Mouse (Mus musculus) limb, embryonic 14.5 days (tissue): ENCODE measurements at regions not wholly inside any gene's neighbourhood (a gene's known extent, or its start where the extent isn't known, plus 50 kb on each side); places are given as distances from the start of the nearest gene placed in this dataset.
A peak's percentile ranks its signal among the peaks of the same experiment; 100 is the strongest.

Experiments
- ATAC-seq: fragments of 200-750 bp; cut with Nextera tagmentation; 2 replicates; pipeline ENCODE4 v1.8.0; 2017; ENCODE audit warnings: low read depth, moderate number of reproducible peaks, moderate TSS enrichment; ENCODE audit not compliant: low FRiP score
- DNase-seq: peaks from one replicate; pipeline ENCODE4 v3.0.0-alpha.2; 2015; ENCODE audit warnings: low spot score
- H3K27ac ChIP-seq: fragments of 300-500 bp; sonication (generic); replicated peaks from 2 replicates; pipeline ENCODE4 v1.5.1; 2014; ENCODE audit warnings: low read depth, mild to moderate bottlenecking, low read length, moderate library complexity, mixed read lengths
- H3K27me3 ChIP-seq: fragments of 300-500 bp; sonication (generic); 2 replicates; pipeline ENCODE4 v1.6.1; 2014; ENCODE audit warnings: low read length, mixed read lengths; ENCODE audit not compliant: control insufficient read depth, insufficient read depth
- H3K36me3 ChIP-seq: fragments of 300-500 bp; sonication (generic); 2 replicates; pipeline ENCODE4 v1.6.1; 2014; ENCODE audit warnings: mild to moderate bottlenecking, low read length, moderate library complexity, mixed read lengths; ENCODE audit not compliant: control insufficient read depth, insufficient read depth
- H3K4me1 ChIP-seq: fragments of 300-500 bp; sonication (generic); 2 replicates; pipeline ENCODE4 v1.6.1; 2014; ENCODE audit warnings: antibody characterized with exemption, low read length, mixed read lengths; ENCODE audit not compliant: control insufficient read depth, insufficient read depth
- H3K4me2 ChIP-seq: fragments of 300-500 bp; sonication (generic); replicated peaks from 2 replicates; pipeline ENCODE4 v1.6.1; 2014; ENCODE audit warnings: low read depth, mild to moderate bottlenecking, low read length, moderate library complexity; ENCODE audit not compliant: severe bottlenecking
- H3K4me3 ChIP-seq: fragments of 300-500 bp; sonication (generic); replicated peaks from 2 replicates; pipeline ENCODE4 v1.5.1; 2014; ENCODE audit warnings: low read length
- H3K9ac ChIP-seq: fragments of 300-500 bp; sonication (generic); 2 replicates; pipeline ENCODE4 v1.6.1; 2014; ENCODE audit warnings: mild to moderate bottlenecking, low read depth, low read length, moderate library complexity; ENCODE audit not compliant: severe bottlenecking
- H3K9me3 ChIP-seq: fragments of 300-500 bp; sonication (generic); 2 replicates; pipeline ENCODE4 v1.6.1; 2016; ENCODE audit warnings: low read length; ENCODE audit not compliant: control insufficient read depth
- POLR2A ChIP-seq: fragments of 200-500 bp; IDR thresholded peaks from 2 replicates; pipeline ENCODE4 v1.8.0; 2012; ENCODE audit warnings: inconsistent platforms, mild to moderate bottlenecking, moderate library complexity, borderline replicate concordance; ENCODE audit not compliant: insufficient read depth, insufficient read length; ENCODE audit errors: extremely low read depth
- WGBS: fragments of 180-500 bp; shearing (Covaris S2); extraction: QIAGEN DNeasy Blood & Tissue Kit; methylation state at CpG from one replicate; pipeline ENCODE4 v1.1.7; 2014; 5-methylcytosine and 5-hydroxymethylcytosine counted together

DNA sequence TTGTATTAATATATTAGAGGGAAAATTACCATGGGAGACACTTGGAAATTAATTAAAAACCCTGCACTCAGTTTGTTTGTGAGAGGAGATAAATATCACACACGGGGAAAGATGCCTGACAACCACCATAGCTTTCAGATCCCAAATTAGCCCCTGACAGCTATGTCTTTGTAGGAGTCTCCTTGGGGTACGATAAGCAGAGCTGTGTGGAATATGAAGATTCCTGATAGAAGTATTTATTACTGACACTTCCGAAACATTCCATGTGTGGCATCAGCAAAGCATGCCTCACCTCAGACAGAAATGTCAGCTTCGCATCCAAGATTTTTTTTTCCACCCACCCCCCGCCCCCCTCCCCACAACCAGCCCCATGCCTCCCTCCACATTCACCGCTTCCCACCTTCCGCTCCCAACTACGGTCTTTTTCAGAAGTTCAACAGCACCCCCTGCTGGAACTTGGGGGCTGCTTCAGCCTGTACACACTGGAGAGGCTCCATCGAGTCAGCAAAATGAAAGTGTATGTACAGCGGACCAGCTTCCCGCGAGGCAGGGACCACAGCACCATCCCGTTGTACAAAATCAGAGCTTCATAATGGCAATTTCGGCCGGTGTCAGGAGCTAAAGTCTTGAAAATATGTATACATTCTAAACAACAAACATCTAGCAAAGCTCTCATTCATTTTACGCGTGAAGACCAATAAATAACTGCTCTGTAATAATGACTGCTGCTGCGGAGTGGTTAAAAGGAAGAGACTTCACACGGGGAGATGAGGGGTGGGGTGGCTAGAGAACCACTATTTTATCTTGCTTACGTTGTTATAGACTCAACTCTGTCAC is 66.7 kb downstream of the Rwdd3 start:
- peak overlapping the region; percentile 27 for H3K4me2 ChIP-seq
- H3K4me1 ChIP-seq: peaks cover 3% of the 10 kb centered on the region; the same call in 1 of the 2 replicates
- WGBS: 29% methylated on average over 20 of the region's 20 CpGs
- DNase-seq (peak; percentile 75), ATAC-seq (peak; percentile 93)
- H3K9ac ChIP-seq: no peak overlapping the region
- H3K27ac ChIP-seq: no peak overlapping the region
- H3K27me3 ChIP-seq: no peaks in the 10 kb centered on the region
- TF ChIP-seq POLR2A: no peak
- no peaks in the 10 kb centered on the region for H3K9me3 ChIP-seq
- peak overlapping the region; percentile 3; the same call in 1 of the 2 replicates for H3K4me3 ChIP-seq
- no peaks in the 10 kb centered on the region for H3K36me3 ChIP-seq

DNA sequence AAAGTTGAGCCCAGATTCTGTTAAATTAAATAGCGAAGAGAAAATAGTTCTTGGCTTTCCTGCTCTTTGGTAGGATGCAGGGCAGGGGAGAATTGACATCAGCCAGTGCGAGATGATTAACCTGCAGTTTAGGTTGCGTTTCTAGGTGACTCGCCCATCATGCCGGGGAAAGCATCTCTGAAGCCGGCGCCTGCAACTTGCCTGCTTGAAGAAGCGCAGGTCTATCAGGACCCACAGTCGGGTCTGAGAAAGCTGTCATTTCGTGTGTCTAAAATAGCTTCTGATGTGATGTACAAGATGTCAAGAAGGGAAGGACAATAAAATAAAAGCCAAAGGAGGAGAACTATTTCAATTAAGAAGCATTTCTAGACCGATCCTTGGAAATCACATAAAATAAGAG is 68.6 kb downstream of the Rwdd3 start:
- H3K9ac ChIP-seq: no peak overlapping the region
- 66% methylated on average over 11 of the region's 11 CpGs for WGBS
- DNase-seq: no peak
- no peak for ATAC-seq
- no peaks in the 10 kb centered on the region for H3K36me3 ChIP-seq
- no peak overlapping the region for H3K27ac ChIP-seq
- peaks cover 3% of the 10 kb centered on the region; the same call in 1 of the 2 replicates for H3K4me1 ChIP-seq
- no peak overlapping the region for H3K4me3 ChIP-seq
- H3K9me3 ChIP-seq: no peaks in the 10 kb centered on the region
- no peak overlapping the region for H3K4me2 ChIP-seq
- no peaks in the 10 kb centered on the region for H3K27me3 ChIP-seq
- no peak for TF ChIP-seq POLR2A

GRCm38 (mm10) chr3:121102120-121102519 is 69.4 kb downstream of the Rwdd3 start:
- Histone ChIP-seq H3K9me3 (no peaks in the 10 kb centered on the region), H3K4me1 (peaks cover 3% of the 10 kb centered on the region; the same call in 1 of the 2 replicates), H3K9ac (no peak overlapping the region), H3K36me3 (no peaks in the 10 kb centered on the region), H3K27me3 (no peaks in the 10 kb centered on the region), H3K4me3 (no peak overlapping the region), H3K27ac (no peak overlapping the region), H3K4me2 (no peak overlapping the region)
- ATAC-seq (no peak), DNase-seq (no peak)
- WGBS: 67% methylated on average over 1 of the region's 1 CpGs
- no peak for TF ChIP-seq POLR2A

DNA sequence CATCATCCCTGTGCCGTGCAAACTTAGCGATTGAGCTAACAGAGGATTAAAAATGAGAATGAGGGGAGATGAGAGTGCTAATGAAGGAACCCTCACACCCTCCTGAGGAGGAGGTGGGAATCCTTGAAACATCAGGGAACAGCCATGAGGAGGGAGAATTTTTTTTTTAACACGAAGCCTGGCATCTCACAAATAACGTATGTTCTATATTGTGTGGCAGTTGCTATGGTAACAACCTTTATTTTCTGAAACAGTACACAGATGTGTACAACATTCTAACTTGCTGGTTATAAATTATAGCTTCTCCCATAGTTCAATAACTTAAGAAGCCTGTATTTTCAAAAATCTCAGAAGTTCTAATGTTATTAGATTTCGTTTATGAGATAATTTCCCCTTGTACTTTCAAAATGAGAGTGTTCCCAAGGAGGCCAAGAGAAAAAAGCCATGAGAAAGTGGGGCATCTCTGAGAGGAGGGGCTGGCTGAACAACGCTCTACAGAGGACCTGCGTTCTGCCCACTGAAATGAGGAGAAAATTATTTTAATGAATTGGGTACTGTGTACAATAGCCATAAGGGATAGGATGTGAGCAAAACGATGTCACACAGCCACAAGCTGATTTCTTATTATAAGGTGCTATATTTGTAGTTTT is 71.2 kb downstream of the Rwdd3 start:
- no peaks in the 10 kb centered on the region for H3K9me3 ChIP-seq
- H3K9ac ChIP-seq: no peak overlapping the region
- H3K27ac ChIP-seq: no peak overlapping the region
- no peaks in the 10 kb centered on the region for H3K27me3 ChIP-seq
- H3K4me3 ChIP-seq: no peak overlapping the region
- WGBS: 71% methylated on average over 8 of the region's 8 CpGs
- TF ChIP-seq POLR2A: no peak
- H3K36me3 ChIP-seq: no peaks in the 10 kb centered on the region
- ATAC-seq (no peak), DNase-seq (no peak)
- H3K4me1 ChIP-seq: peaks cover 3% of the 10 kb centered on the region; the same call in 1 of the 2 replicates
- no peak overlapping the region for H3K4me2 ChIP-seq

GRCm38 (mm10) chr3:121093509-121093908 is 78.0 kb downstream of the Rwdd3 start:
- no peak for TF ChIP-seq POLR2A
- Histone ChIP-seq H3K27ac (no peak overlapping the region), H3K36me3 (no peaks in the 10 kb centered on the region), H3K4me2 (no peak overlapping the region), H3K4me3 (no peak overlapping the region), H3K9ac (no peak overlapping the region), H3K27me3 (no peaks in the 10 kb centered on the region), H3K9me3 (no peaks in the 10 kb centered on the region), H3K4me1 (no peaks in the 10 kb centered on the region)
- peak; percentile 65 for DNase-seq
- no peak for ATAC-seq
- WGBS: 39% methylated on average over 6 of the region's 6 CpGs
